Comparison of ENCODE assay signal across 34 mouse cellular contexts in genomic region chr6:134381462-134381861, GRCm38 (mm10). TPM values are rescaled to one million over a fixed set of nuclear protein-coding genes. Genes with fewer than 3 reads are reported as not detected.
"Had no signal": no experiment of that assay in that cellular context is flagged by ENCODE, and none has a peak within 500 bp of the region (broad histone marks: within the 10 kb centered on the region; RNA-seq: fewer than 3 reads in every experiment).

No protein-coding gene starts in this region.

- H3K9me3 ChIP-seq: hindbrain, embryonic 10.5 days; limb, embryonic 10.5 days; liver, embryonic 13.5 days; liver, embryonic 15.5 days had no signal

- DNase-seq: gastrocnemius, adult 2 months; gastrocnemius, postnatal 10 days; gastrocnemius, postnatal 25 days; heart, adult 18-20 months; heart, postnatal 10 days; heart, postnatal 4 days; kidney, adult 18-20 months; kidney, adult 8-10 months; kidney, postnatal 10 days; kidney, postnatal 25 days; kidney, postnatal 4 days; liver; liver, embryonic 13.5 days; liver, postnatal 0 days had no signal

- H3K27me3 ChIP-seq: heart, embryonic 12.5 days; hindbrain, embryonic 12.5 days; limb, embryonic 12.5 days; liver, embryonic 13.5 days; liver, embryonic 15.5 days had no signal

- H3K27ac ChIP-seq: gastrocnemius, adult 2 months; heart, embryonic 10.5 days; hindbrain, embryonic 10.5 days; hindbrain, embryonic 12.5 days; hindbrain, embryonic 14.5 days; layer of hippocampus, adult 2 months; left cerebral cortex, adult 2 months; limb, embryonic 10.5 days; limb, embryonic 12.5 days; liver, embryonic 13.5 days; liver, embryonic 15.5 days had no signal

- H3K9ac ChIP-seq: heart, embryonic 12.5 days; hindbrain, embryonic 12.5 days; hindbrain, embryonic 14.5 days; limb, embryonic 12.5 days; liver, embryonic 13.5 days; liver, embryonic 15.5 days; liver, postnatal 0 days had no signal

- H3K36me3 ChIP-seq: heart, embryonic 10.5 days; heart, embryonic 12.5 days; hindbrain, embryonic 10.5 days; hindbrain, embryonic 12.5 days; limb, embryonic 10.5 days; limb, embryonic 12.5 days; liver, embryonic 13.5 days; liver, embryonic 15.5 days had no signal

- ATAC-seq: hindbrain, embryonic 16.5 days; inflammation-experienced regulatory T-cells, adult 6 months; intestine, postnatal 0 days; liver, postnatal 0 days had no signal

- H3K4me3 ChIP-seq: gastrocnemius, adult 2 months; heart, embryonic 10.5 days; heart, embryonic 12.5 days; hindbrain, embryonic 10.5 days; hindbrain, embryonic 12.5 days; layer of hippocampus, adult 2 months; left cerebral cortex, adult 2 months; limb, embryonic 10.5 days; limb, embryonic 12.5 days; liver, embryonic 13.5 days; liver, embryonic 15.5 days had no signal

- H3K4me1 ChIP-seq: heart, embryonic 10.5 days; heart, embryonic 12.5 days; hindbrain, embryonic 10.5 days; hindbrain, embryonic 12.5 days; limb, embryonic 12.5 days; liver, embryonic 13.5 days; liver, embryonic 15.5 days had no signal

- H3K4me2 ChIP-seq: heart, embryonic 12.5 days; hindbrain, embryonic 12.5 days; hindbrain, embryonic 14.5 days; limb, embryonic 12.5 days; liver, embryonic 13.5 days; liver, embryonic 15.5 days had no signal

RNA-seq across cellular contexts. Expression of gene Bcl2l14, which starts 14.7 kb away (rescaled TPM):
- total RNA-seq: gastrocnemius, adult 2 months; gastrocnemius, postnatal 10 days; gastrocnemius, postnatal 25 days; gastrocnemius, postnatal 4 days; heart, adult 18-20 months; heart, adult 8-10 months; heart, postnatal 10 days; heart, postnatal 25 days; heart, postnatal 4 days; layer of hippocampus, adult 2 months; layer of hippocampus, postnatal 10 days; layer of hippocampus, postnatal 25 days; left cerebral cortex, adult 2 months; left cerebral cortex, postnatal 14 days; left cerebral cortex, postnatal 36 days had no signal
